12 mouse cellular contexts compared by ENCODE assay signal in the genomic region with DNA sequence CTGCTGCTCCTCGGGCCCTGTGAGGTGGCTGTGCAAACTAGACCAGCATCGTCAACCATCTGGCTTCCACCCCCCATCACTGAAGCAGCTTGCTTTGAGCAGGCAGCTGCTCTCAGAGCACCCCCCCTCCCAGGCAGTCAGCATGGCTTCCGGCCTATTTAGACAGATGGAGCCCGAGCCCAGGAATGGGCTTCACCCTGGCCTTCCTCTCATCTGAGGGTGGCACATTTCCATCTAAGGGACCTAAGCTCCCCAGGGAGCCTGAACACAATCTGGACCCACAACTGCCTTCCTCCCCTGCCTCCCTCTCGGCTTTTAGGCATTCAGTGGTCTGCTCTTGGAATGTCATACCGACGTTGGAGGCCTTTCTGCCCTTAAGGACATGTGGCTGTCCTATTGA. TPM values are rescaled to one million over a fixed set of nuclear protein-coding genes. Genes with fewer than 3 reads are reported as not detected.
A peak's percentile ranks its signal among the peaks of the same experiment; 100 is the strongest.
DNase-seq lines count a peak whose midpoint lies in the region; ATAC-seq and TF ChIP-seq lines count a peak whose summit lies in the region.
"Had no signal": no experiment of that assay in that cellular context is flagged by ENCODE, and none has a peak within 500 bp of the region (broad histone marks: within the 10 kb centered on the region; RNA-seq: fewer than 3 reads in every experiment).

No protein-coding gene starts in this region.

- H3K4me3 ChIP-seq in hindbrain, embryonic 13.5 days, result no peak overlapping the region
- no peak overlapping the region for H3K4me3 ChIP-seq in hindbrain, embryonic 12.5 days
- no peak overlapping the region for H3K4me3 ChIP-seq in lung, postnatal 0 days (ENCODE audit: low read depth, low read length)
- H3K4me3 ChIP-seq: midbrain, embryonic 12.5 days had no signal

- peak; percentile 92 to 94 for DNase-seq in cerebellum, postnatal 10 days
- peak; percentile 39 for DNase-seq in layer of hippocampus, adult 9-10 months (ENCODE audit: low spot score)
- peak; percentile 77 for DNase-seq in right cerebral cortex, adult 18-20 months
- no peak for DNase-seq in lung, postnatal 0 days (ENCODE audit: low spot score)
- no peak for DNase-seq in testis, postnatal 10 days (ENCODE audit: low spot score)
- no peak for DNase-seq in embryo, embryonic 10 days (ENCODE audit: low spot score)

- peak overlapping the region; percentile 46; the same call in 1 of the 2 replicates for H3K27ac ChIP-seq in hindbrain, embryonic 13.5 days
- no peak overlapping the region for H3K27ac ChIP-seq in hindbrain, embryonic 12.5 days
- no peak overlapping the region for H3K27ac ChIP-seq in lung, postnatal 0 days (ENCODE audit: low read length)
- H3K27ac ChIP-seq: kidney, postnatal 0 days; liver, embryonic 14.5 days; midbrain, embryonic 12.5 days had no signal

- H3K4me1 ChIP-seq in hindbrain, embryonic 13.5 days (replicated peaks), result peaks cover 34% of the 10 kb centered on the region
- peaks cover 20% of the 10 kb centered on the region for H3K4me1 ChIP-seq in hindbrain, embryonic 12.5 days
- no peaks in the 10 kb centered on the region for H3K4me1 ChIP-seq in lung, postnatal 0 days (ENCODE audit: insufficient read depth, low read depth, low read length)

- WGBS in hindbrain, embryonic 13.5 days, result 53% methylated on average over 7 of the region's 7 CpGs
- 61% methylated on average over 7 of the region's 7 CpGs for WGBS in hindbrain, embryonic 12.5 days
- WGBS in lung, postnatal 0 days, result 55% methylated on average over 7 of the region's 7 CpGs

- H3K36me3 ChIP-seq in hindbrain, embryonic 13.5 days, result no peaks in the 10 kb centered on the region
- H3K36me3 ChIP-seq in hindbrain, embryonic 12.5 days, result no peaks in the 10 kb centered on the region
- H3K36me3 ChIP-seq in lung, postnatal 0 days (ENCODE audit: insufficient read depth, low read length), result no peaks in the 10 kb centered on the region
- H3K36me3 ChIP-seq: midbrain, embryonic 12.5 days had no signal

- no peak for TF ChIP-seq CTCF in lung, postnatal 0 days (IDR thresholded peaks at IDR 0.05)

- H3K4me2 ChIP-seq in hindbrain, embryonic 13.5 days, result no peak overlapping the region
- H3K4me2 ChIP-seq in hindbrain, embryonic 12.5 days (replicated peaks), result no peak overlapping the region
- no peak overlapping the region for H3K4me2 ChIP-seq in lung, postnatal 0 days (replicated peaks; ENCODE audit: low read depth, low read length)
- H3K4me2 ChIP-seq: midbrain, embryonic 12.5 days had no signal

- H3K9me3 ChIP-seq in hindbrain, embryonic 13.5 days, result no peaks in the 10 kb centered on the region
- H3K9me3 ChIP-seq in hindbrain, embryonic 12.5 days (replicated peaks), result no peaks in the 10 kb centered on the region
- H3K9me3 ChIP-seq in lung, postnatal 0 days (ENCODE audit: low read length), result no peaks in the 10 kb centered on the region
- H3K9me3 ChIP-seq: midbrain, embryonic 12.5 days had no signal

- no peaks in the 10 kb centered on the region for H3K27me3 ChIP-seq in hindbrain, embryonic 13.5 days
- H3K27me3 ChIP-seq in hindbrain, embryonic 12.5 days, result 0 out of 2 replicates have a peak, but pooled peaks cover 4% of the 10 kb centered on the region
- H3K27me3 ChIP-seq in lung, postnatal 0 days (replicated peaks; ENCODE audit: insufficient read depth, low read length), result no peaks in the 10 kb centered on the region

- TF ChIP-seq EP300 in lung, postnatal 0 days (IDR thresholded peaks at IDR 0.05), result no peak

- ATAC-seq in hindbrain, embryonic 13.5 days (ENCODE audit: low FRiP score), result 0 out of 2 replicates have a peak, but pooled peaks have one; percentile 19
- no peak for ATAC-seq in hindbrain, embryonic 12.5 days (ENCODE audit: low FRiP score)
- no peak for ATAC-seq in lung, postnatal 0 days

- 0 out of 2 replicates have a peak overlapping the region, but pooled peaks have one; percentile 24 for H3K9ac ChIP-seq in hindbrain, embryonic 13.5 days
- H3K9ac ChIP-seq in hindbrain, embryonic 12.5 days, result no peak overlapping the region
- no peak overlapping the region for H3K9ac ChIP-seq in lung, postnatal 0 days (replicated peaks; ENCODE audit: low read depth)
- H3K9ac ChIP-seq: liver, embryonic 14.5 days; midbrain, embryonic 12.5 days had no signal

RNA-seq across cellular contexts. Expression of gene Tmem63c, which starts 22.1 kb away (rescaled TPM):
- polyA plus RNA-seq in hindbrain, embryonic 13.5 days (2015; fragmentation: Nextera tagmentation; extraction: Ambion mirVana), result 6.8 and 7.3 TPM in 2 replicates
- polyA plus RNA-seq in hindbrain, embryonic 12.5 days (2016; fragmentation: Nextera tagmentation; extraction: Ambion mirVana), result 1.8 and 2.3 TPM in 2 replicates
- polyA plus RNA-seq in lung, postnatal 0 days (2015; fragmentation: Nextera tagmentation; extraction: Ambion mirVana), result 0.11 and 0.12 TPM in 2 replicates
- polyA plus RNA-seq: heart, embryonic 16.5 days; liver, embryonic 14.5 days had no signal

RNA-seq across cellular contexts. Expression of gene Zdhhc22, which starts 53.0 kb away (rescaled TPM):
- 12.1 and 13.4 TPM in 2 replicates for polyA plus RNA-seq in hindbrain, embryonic 13.5 days (2015; fragmentation: Nextera tagmentation; extraction: Ambion mirVana)
- 2.9 and 3.7 TPM in 2 replicates for polyA plus RNA-seq in hindbrain, embryonic 12.5 days (2016; fragmentation: Nextera tagmentation; extraction: Ambion mirVana)
- 0.04 TPM in 1 of 2 replicates, not detected in the other for polyA plus RNA-seq in lung, postnatal 0 days (2015; fragmentation: Nextera tagmentation; extraction: Ambion mirVana)
- polyA plus RNA-seq: liver, embryonic 14.5 days had no signal

RNA-seq across cellular contexts. Expression of gene Ngb, which starts 59.1 kb away (rescaled TPM):
- polyA plus RNA-seq in hindbrain, embryonic 13.5 days (2015; fragmentation: Nextera tagmentation; extraction: Ambion mirVana), result 0.94 and 1.2 TPM in 2 replicates
- 0.33 and 0.43 TPM in 2 replicates for polyA plus RNA-seq in hindbrain, embryonic 12.5 days (2016; fragmentation: Nextera tagmentation; extraction: Ambion mirVana)
- 3.0 and 3.9 TPM in 2 replicates for polyA plus RNA-seq in lung, postnatal 0 days (2015; fragmentation: Nextera tagmentation; extraction: Ambion mirVana)
- polyA plus RNA-seq: heart, embryonic 16.5 days had no signal

Comparison
In these comparisons a context has a peak if more than half of its experiments do, and no peak if none do; other contexts are left out.
1. DNase-seq: peak in cerebellum, postnatal 10 days (2 of 2), layer of hippocampus, adult 9-10 months (single experiment) and right cerebral cortex, adult 18-20 months (single experiment); none in lung, postnatal 0 days (single experiment), testis, postnatal 10 days (single experiment) and embryo, embryonic 10 days (single experiment).